Mouse (Mus musculus) MEL (cell line): Measurements from ENCODE around the gene Abcb1a. TPM values are rescaled to one million over a fixed set of nuclear protein-coding genes. Genes with fewer than 3 reads are reported as not detected.

Experiments
- DNase-seq: peaks from one replicate; pipeline ENCODE4 v3.0.0; 2011; ENCODE audit warnings: low read depth, low spot score
- H3K27ac ChIP-seq: 2 replicates; pipeline ENCODE4 v1.5.1; 2012; ENCODE audit warnings: low read depth, mild to moderate bottlenecking, control low read depth, low read length, moderate library complexity; ENCODE audit not compliant: control insufficient read depth
- H3K27me3 ChIP-seq, 2 experiments: fragments of 150-350 bp in 1 of 2; sonication (generic) in 1 of 2; 2 replicates each; pipeline ENCODE4 v1.6.1; 2012; ENCODE audit warnings: low read length in 2 of 2, mild to moderate bottlenecking in 2 of 2, improper control_type of control experiment in 1 of 2, moderate library complexity in 1 of 2; ENCODE audit not compliant: insufficient read depth in 2 of 2, control insufficient read depth in 1 of 2
- H3K36me3 ChIP-seq, 2 experiments: 2 replicates each; pipeline ENCODE4 v1.6.1; 2012 to 2014; ENCODE audit warnings: low read length in 2 of 2, improper control_type of control experiment in 1 of 2, inconsistent platforms in 1 of 2, mild to moderate bottlenecking in 1 of 2; ENCODE audit not compliant: insufficient read depth in 2 of 2, control insufficient read depth in 1 of 2
- H3K4me1 ChIP-seq, 2 experiments: fragments of 150-350 bp in 1 of 2; sonication (generic) in 1 of 2; 2 replicates each; pipeline ENCODE4 v1.6.1; 2012; ENCODE audit warnings: low read length in 2 of 2, improper control_type of control experiment in 1 of 2, mild to moderate bottlenecking in 1 of 2; ENCODE audit not compliant: insufficient read depth in 2 of 2, control insufficient read depth in 1 of 2
- H3K4me3 ChIP-seq, 2 experiments: fragments of 150-350 bp in 1 of 2; sonication (generic) in 1 of 2; 2 replicates each; pipeline ENCODE4 v1.5.1; 2012; ENCODE audit warnings: low read depth in 2 of 2, low read length in 2 of 2, mild to moderate bottlenecking in 2 of 2, moderate library complexity in 2 of 2, control low read depth in 1 of 2, improper control_type of control experiment in 1 of 2; ENCODE audit not compliant: control insufficient read depth in 1 of 2, insufficient read depth in 1 of 2
- H3K79me2 ChIP-seq: 2 replicates; pipeline ENCODE4 v1.6.1; 2012; ENCODE audit warnings: mild to moderate bottlenecking, low read length, moderate library complexity; ENCODE audit not compliant: control insufficient read depth, poor library complexity, insufficient read depth
- H3K9ac ChIP-seq: 2 replicates; pipeline ENCODE4 v1.6.1; 2012; ENCODE audit warnings: low read depth, mild to moderate bottlenecking, control low read depth, low read length, moderate library complexity; ENCODE audit not compliant: control insufficient read depth, poor library complexity, severe bottlenecking
- H3K9me3 ChIP-seq: fragments of 150-350 bp; sonication (generic); replicated peaks from 2 replicates; pipeline ENCODE4 v1.6.1; 2012; ENCODE audit warnings: mild to moderate bottlenecking, low read length, improper control_type of control experiment, moderate library complexity; ENCODE audit not compliant: insufficient read depth
- CHD1 ChIP-seq: IDR thresholded peaks from 2 replicates; pipeline ENCODE4 v1.6.1; 2012; ENCODE audit warnings: low read depth, mild to moderate bottlenecking, inconsistent platforms, low read length, improper control_type of control experiment
- ELF1 ChIP-seq: IDR thresholded peaks from 2 replicates; pipeline ENCODE4 v1.6.1; 2014; ENCODE audit warnings: low read depth, mild to moderate bottlenecking, inconsistent platforms, low read length, improper control_type of control experiment, moderate library complexity
- ETS1 ChIP-seq: IDR thresholded peaks from 2 replicates; pipeline ENCODE4 v1.6.1; 2012; ENCODE audit warnings: low read depth, mild to moderate bottlenecking, inconsistent platforms, low read length, improper control_type of control experiment, moderate library complexity
- KAT2A ChIP-seq: conservative IDR thresholded peaks from 2 replicates; pipeline ENCODE4 v1.6.1; 2012; ENCODE audit warnings: low read depth, low read length, improper control_type of control experiment, inconsistent platforms
- MAFK ChIP-seq: IDR thresholded peaks from 2 replicates; pipeline ENCODE4 v1.6.1; 2011; ENCODE audit warnings: low read depth, mild to moderate bottlenecking, low read length, improper control_type of control experiment, borderline replicate concordance
- MAX ChIP-seq: IDR thresholded peaks from 2 replicates; pipeline ENCODE4 v1.6.1; 2011; ENCODE audit warnings: low read length, improper control_type of control experiment
- MAZ ChIP-seq: IDR thresholded peaks from 2 replicates; pipeline ENCODE4 v1.6.1; 2012; ENCODE audit warnings: low read depth, mild to moderate bottlenecking, inconsistent platforms, low read length, improper control_type of control experiment
- MXI1 ChIP-seq: IDR thresholded peaks from 2 replicates; pipeline ENCODE4 v1.6.1; 2011; ENCODE audit warnings: mild to moderate bottlenecking, low read depth, low read length, improper control_type of control experiment
- MYB ChIP-seq: IDR thresholded peaks from 2 replicates; pipeline ENCODE4 v1.6.1; 2011; ENCODE audit warnings: mild to moderate bottlenecking, low read depth, low read length, improper control_type of control experiment
- NELFE ChIP-seq: IDR thresholded peaks from 2 replicates; pipeline ENCODE4 v1.6.1; 2011; ENCODE audit warnings: low read depth, low read length, improper control_type of control experiment
- POLR2A ChIP-seq, 2 experiments: IDR thresholded peaks; 2 replicates each; pipeline ENCODE4 v1.6.1; 2011 to 2012; ENCODE audit warnings: low read length in 2 of 2, mild to moderate bottlenecking in 2 of 2, control low read depth in 1 of 2, improper control_type of control experiment in 1 of 2, low read depth in 1 of 2, moderate library complexity in 1 of 2; ENCODE audit not compliant: control insufficient read depth in 1 of 2, insufficient read depth in 1 of 2, poor library complexity in 1 of 2
- POLR2AphosphoS2 ChIP-seq: IDR thresholded peaks from 2 replicates; pipeline ENCODE4 v1.6.1; 2011; ENCODE audit warnings: low read length, improper control_type of control experiment
- POLR2AphosphoS5 ChIP-seq: IDR thresholded peaks from 2 replicates; pipeline ENCODE4 v1.6.1; 2012; ENCODE audit warnings: low read depth, borderline replicate concordance, mild to moderate bottlenecking, inconsistent platforms, low read length, moderate library complexity, mixed read lengths
- RCOR1 ChIP-seq: IDR thresholded peaks from 2 replicates; pipeline ENCODE4 v1.6.1; 2012; ENCODE audit warnings: low read depth, mild to moderate bottlenecking, inconsistent platforms, low read length, improper control_type of control experiment
- SIN3A ChIP-seq: IDR thresholded peaks from 2 replicates; pipeline ENCODE4 v1.6.1; 2012; ENCODE audit warnings: low read length, improper control_type of control experiment, inconsistent platforms
- SMC3 ChIP-seq: IDR thresholded peaks from 2 replicates; pipeline ENCODE4 v1.6.1; 2011; ENCODE audit warnings: low read depth, low read length, improper control_type of control experiment
- USF1 ChIP-seq: IDR thresholded peaks from 2 replicates; pipeline ENCODE4 v1.6.1; 2014; ENCODE audit warnings: low read depth, mild to moderate bottlenecking, inconsistent platforms, low read length, improper control_type of control experiment, moderate library complexity
- ZC3H11A ChIP-seq: IDR thresholded peaks from 2 replicates; pipeline ENCODE4 v1.6.1; 2012; ENCODE audit warnings: low read depth, mild to moderate bottlenecking, inconsistent platforms, low read length, improper control_type of control experiment
- ZKSCAN1 ChIP-seq: IDR thresholded peaks from 2 replicates; pipeline ENCODE4 v1.6.1; 2012; ENCODE audit warnings: low read depth, mild to moderate bottlenecking, inconsistent platforms, low read length, improper control_type of control experiment, moderate library complexity
- ZNF384 ChIP-seq: IDR thresholded peaks from 2 replicates; pipeline ENCODE4 v1.6.1; 2012; ENCODE audit warnings: low read depth, mild to moderate bottlenecking, inconsistent platforms, low read length, improper control_type of control experiment
- polyA plus RNA-seq, 2 experiments: library from polyadenylated mRNA; stranded (reverse) in 1 of 2; unstranded in 1 of 2; fragments of >175 nt in 1 of 2; fragments of >200 nt in 1 of 2; gene quantifications; 2 replicates each; pipeline versions ENCODE4 v1.2.1 to v1.2.4; 2012; ENCODE audit warnings: low replicate concordance in 2 of 2, low read depth in 1 of 2; ENCODE audit not compliant: insufficient read length in 2 of 2, insufficient read depth in 1 of 2, missing spikeins in 1 of 2
- total RNA-seq: library from RNA; depleted of rRNA; stranded (reverse); fragments of 300-350 nt; gene quantifications from 2 replicates; pipeline ENCODE4 v1.2.3, GENCODE M21; 2012

Abcb1a gene
- total and polyA plus RNA-seq, 3 experiments = not detected

- Histone ChIP-seq H3K79me2 (no peaks in the 10 kb centered on the region), H3K4me3 (no peak overlapping the region), H3K36me3 (no peaks in the 10 kb centered on the region), H3K9ac (no peak overlapping the region), H3K4me1 (no peaks in the 10 kb centered on the region), H3K27ac (no peak overlapping the region), H3K27me3 (no peaks in the 10 kb centered on the region), H3K9me3 (no peaks in the 10 kb centered on the region)
- TF ChIP-seq MXI1 (no peak), POLR2AphosphoS5 (no peak), MAX (no peak), MAZ (no peak), CHD1 (no peak), ZC3H11A (no peak), SIN3A (no peak), SMC3 (no peak), ZNF384 (no peak), ZKSCAN1 (no peak), MAFK (no peak), MYB (no peak), POLR2A (IDR thresholded peaks at IDR 0.05; ENCODE audit: control insufficient read depth in 1 of 2, insufficient read depth in 1 of 2, low read depth in 1 of 2, low read length in 2 of 2, poor library complexity in 1 of 2) (no peak), ELF1 (no peak), ETS1 (no peak), NELFE (no peak), USF1 (no peak)
- DNase-seq = no peak
Observed at GRCm38 (mm10) chr5:8683686-8684085, 23.8 kb downstream of the Abcb1a start.

- Histone ChIP-seq H3K4me1 (no peaks in the 10 kb centered on the region), H3K9me3 (no peaks in the 10 kb centered on the region), H3K27ac (no peak overlapping the region), H3K79me2 (no peaks in the 10 kb centered on the region), H3K27me3 (no peaks in the 10 kb centered on the region), H3K9ac (no peak overlapping the region), H3K4me3 (no peak overlapping the region), H3K36me3 (no peaks in the 10 kb centered on the region)
- no peak for DNase-seq
- no peak for TF ChIP-seq POLR2AphosphoS2
Observed at GRCm38 (mm10) chr5:8686071-8686470, 26.2 kb downstream of the Abcb1a start.

GRCm38 (mm10) chr5:8687550-8687949 lies 27.7 kb downstream of the Abcb1a start:
- Histone ChIP-seq H3K36me3 (no peaks in the 10 kb centered on the region), H3K27me3 (no peaks in the 10 kb centered on the region), H3K79me2 (no peaks in the 10 kb centered on the region)
- TF ChIP-seq MAZ (no peak), ELF1 (no peak), RCOR1 (no peak), NELFE (no peak), KAT2A (no peak), ZKSCAN1 (no peak)
- TF ChIP-seq, all 39 proteins: peak for 0
- no peak for DNase-seq
- H3K9me3 ChIP-seq = no peaks in the 10 kb centered on the region
- H3K9ac ChIP-seq = no peak overlapping the region
- H3K27ac ChIP-seq = no peak overlapping the region
- no peak overlapping the region for H3K4me3 ChIP-seq
- H3K4me1 ChIP-seq = no peaks in the 10 kb centered on the region
